Mouse (Mus musculus) testis, adult 2 months (tissue): ENCODE data around the gene Caskin1. TPM values are rescaled to one million over a fixed set of nuclear protein-coding genes. Genes with fewer than 3 reads are reported as not detected.

Experiments used
- H3K27ac ChIP-seq: fragments of 200-500 bp; 2 replicates; pipeline ENCODE4 v1.5.1; 2012; ENCODE audit warnings: low read depth, low read length; ENCODE audit not compliant: control insufficient read depth, insufficient read depth
- H3K27me3 ChIP-seq: fragments of 200-500 bp; 2 replicates; pipeline ENCODE4 v1.6.1; 2012; ENCODE audit warnings: mild to moderate bottlenecking, low read length, moderate library complexity; ENCODE audit not compliant: control insufficient read depth, insufficient read depth
- H3K36me3 ChIP-seq: fragments of 200-500 bp; 2 replicates; pipeline ENCODE4 v1.6.1; 2012; ENCODE audit warnings: mild to moderate bottlenecking, low read length; ENCODE audit not compliant: control insufficient read depth, insufficient read depth
- H3K4me1 ChIP-seq: fragments of 200-500 bp; 2 replicates; pipeline ENCODE4 v1.6.1; 2012; ENCODE audit warnings: low read length; ENCODE audit not compliant: control insufficient read depth, insufficient read depth
- H3K4me3 ChIP-seq: fragments of 200-500 bp; 2 replicates; pipeline ENCODE4 v1.5.1; 2012; ENCODE audit warnings: low read depth, mild to moderate bottlenecking, low read length, moderate library complexity, mixed read lengths; ENCODE audit not compliant: control insufficient read depth
- CTCF ChIP-seq: fragments of 200-500 bp; IDR thresholded peaks from 2 replicates; pipeline ENCODE4 v1.5.1; 2012; ENCODE audit warnings: low read depth, mild to moderate bottlenecking, inconsistent platforms, low read length, moderate library complexity; ENCODE audit not compliant: control insufficient read depth, insufficient read depth, insufficient replicate concordance
- POLR2A ChIP-seq: fragments of 200-500 bp; IDR thresholded peaks from 2 replicates; pipeline ENCODE4 v1.6.1; 2012; ENCODE audit warnings: low read depth, mild to moderate bottlenecking, inconsistent platforms, low read length, moderate library complexity; ENCODE audit not compliant: control insufficient read depth
- polyA plus RNA-seq: library from polyadenylated mRNA; depleted of rRNA; stranded (reverse); fragments of >200 nt; gene quantifications from 2 replicates; pipeline ENCODE4 v1.2.3, GENCODE M21; 2012

Gene Caskin1
- polyA plus RNA-seq, 1 experiment: 23.9 TPM

DNA sequence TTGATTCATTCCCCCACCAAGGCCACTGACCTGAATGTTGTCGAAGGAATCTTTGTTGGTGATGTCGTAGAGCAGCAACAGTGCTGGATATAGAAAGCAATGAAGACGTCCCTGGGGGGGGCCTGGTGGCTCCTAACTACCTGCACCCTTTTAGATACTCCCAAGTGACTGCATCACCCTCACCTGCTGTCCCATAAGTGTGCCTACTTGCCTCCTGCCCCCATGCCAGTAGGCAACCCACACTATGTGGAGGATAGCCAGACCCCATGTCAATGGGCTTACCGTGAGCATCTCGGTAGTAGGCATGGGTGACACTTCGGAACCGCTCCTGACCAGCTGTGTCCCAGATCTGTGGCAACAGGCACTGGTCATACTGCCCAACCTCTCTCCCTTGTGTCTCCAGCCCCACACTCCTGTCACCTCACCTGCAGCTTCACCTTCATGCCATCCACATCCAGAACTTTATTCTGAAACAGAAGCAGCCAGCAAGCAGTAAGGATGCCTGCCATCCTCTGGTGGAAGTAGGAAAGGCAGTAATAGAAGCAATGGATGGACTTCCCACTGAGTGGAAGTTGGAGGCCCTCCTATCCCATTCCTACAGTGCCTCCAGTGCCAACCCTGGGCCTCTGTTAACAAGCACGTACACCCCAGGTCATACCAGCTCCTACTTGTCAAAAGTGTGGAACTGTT is 42.1 kb downstream of the Caskin1 start:
- H3K36me3 ChIP-seq: no peaks in the 10 kb centered on the region
- H3K4me1 ChIP-seq: peaks cover 12% of the 10 kb centered on the region
- H3K4me3 ChIP-seq: no peak overlapping the region
- H3K27ac ChIP-seq: no peak overlapping the region
- TF ChIP-seq POLR2A (no peak; the same call in 1 of the 2 replicates), CTCF (no peak)
- no peaks in the 10 kb centered on the region for H3K27me3 ChIP-seq

DNA sequence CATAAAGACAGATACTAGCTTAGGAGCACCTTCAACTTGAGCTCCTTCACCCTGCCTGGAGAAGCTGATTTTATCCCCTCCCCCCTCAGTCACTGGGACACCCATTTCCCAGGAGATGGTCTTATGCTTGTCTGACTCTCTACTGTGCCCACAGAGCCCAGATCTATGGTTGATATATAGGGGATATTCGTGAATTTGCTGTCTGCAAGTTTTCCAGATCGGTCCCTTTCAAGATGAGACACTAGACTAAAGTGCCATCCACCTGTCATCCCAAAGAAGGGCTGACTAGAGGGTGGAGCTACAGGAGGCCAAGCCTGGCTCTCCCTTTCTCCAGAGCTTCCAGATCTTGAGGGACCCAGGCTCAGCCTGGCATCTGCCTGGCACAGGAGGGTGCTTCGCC is 42.7 kb downstream of the Caskin1 start:
- TF ChIP-seq POLR2A (no peak), CTCF (no peak)
- H3K27ac ChIP-seq: no peak overlapping the region
- H3K4me3 ChIP-seq: no peak overlapping the region
- H3K4me1 ChIP-seq: peaks cover 12% of the 10 kb centered on the region
- H3K36me3 ChIP-seq: no peaks in the 10 kb centered on the region
- no peaks in the 10 kb centered on the region for H3K27me3 ChIP-seq

DNA sequence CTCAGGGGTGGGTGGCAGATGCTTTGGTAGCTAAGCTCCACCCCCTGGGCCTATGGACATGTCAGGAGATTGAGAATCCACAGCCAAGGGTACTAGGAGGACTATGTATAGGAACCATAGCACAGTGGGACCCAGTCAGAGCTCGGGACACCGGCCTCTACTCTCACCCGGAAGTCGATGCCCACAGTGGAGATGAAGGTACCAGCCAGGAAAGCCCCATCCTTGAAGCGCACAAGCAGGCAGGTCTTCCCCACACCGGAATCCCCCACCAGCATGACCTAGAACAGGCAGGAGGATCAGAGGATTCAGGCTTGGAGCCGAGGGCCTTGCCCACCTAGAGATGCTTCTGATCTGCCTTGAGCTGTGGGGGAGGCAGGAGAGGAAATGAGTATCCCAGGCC is 43.6 kb downstream of the Caskin1 start:
- H3K4me3 ChIP-seq: no peak overlapping the region
- peaks cover 8% of the 10 kb centered on the region for H3K4me1 ChIP-seq
- no peak overlapping the region for H3K27ac ChIP-seq
- TF ChIP-seq CTCF (no peak), POLR2A (no peak)
- no peaks in the 10 kb centered on the region for H3K36me3 ChIP-seq
- H3K27me3 ChIP-seq: no peaks in the 10 kb centered on the region

GRCm38 (mm10) chr17:24533099-24533992 is 44.9 kb downstream of the Caskin1 start:
- Histone ChIP-seq H3K27ac (no peak overlapping the region), H3K4me1 (peaks cover 10% of the 10 kb centered on the region), H3K27me3 (no peaks in the 10 kb centered on the region), H3K36me3 (no peaks in the 10 kb centered on the region), H3K4me3 (peak overlapping the region; percentile 68)
- TF ChIP-seq POLR2A: no peak
- no peak for TF ChIP-seq CTCF

GRCm38 (mm10) chr17:24534160-24534718 is 45.8 kb downstream of the Caskin1 start, which contains the start of gene Rab26:
Gene Rab26, minus strand, starts transcription at chr17:24534210.
- TF ChIP-seq POLR2A: no peak
- no peak for TF ChIP-seq CTCF
- Histone ChIP-seq H3K4me1 (peaks cover 10% of the 10 kb centered on the region), H3K4me3 (peak within 1 kb of the TSS; percentile 68), H3K27me3 (no peaks in the 10 kb centered on the region), H3K36me3 (no peaks in the 10 kb centered on the region), H3K27ac (no peak within 1 kb of the TSS)

- TF ChIP-seq CTCF: no peak
- no peak overlapping the region; the same call in 1 of the 2 replicates for H3K27ac ChIP-seq
- H3K27me3 ChIP-seq: no peaks in the 10 kb centered on the region
- H3K4me3 ChIP-seq: no peak overlapping the region
- H3K4me1 ChIP-seq: peaks cover 10% of the 10 kb centered on the region
- no peaks in the 10 kb centered on the region for H3K36me3 ChIP-seq
These were observed 46.9 kb downstream of the Caskin1 start for GRCm38 (mm10) chr17:24535300-24535699.

GRCm38 (mm10) chr17:24537536-24537935 is 49.1 kb downstream of the Caskin1 start:
- H3K27ac ChIP-seq: no peak overlapping the region
- no peaks in the 10 kb centered on the region for H3K36me3 ChIP-seq
- TF ChIP-seq CTCF: no peak
- TF ChIP-seq POLR2A: no peak
- no peaks in the 10 kb centered on the region for H3K27me3 ChIP-seq
- no peak overlapping the region for H3K4me3 ChIP-seq
- H3K4me1 ChIP-seq: peaks cover 10% of the 10 kb centered on the region
